Mouse (Mus musculus) urinary bladder, postnatal 36 days (tissue): ENCODE measurements around the gene Ager.

Experiments
- DNase-seq, 2 experiments: peaks; one replicate each; pipeline ENCODE4 v3.0.0; 2022; ENCODE audit warnings: low spot score in 2 of 2, mixed read lengths in 1 of 2

Gene Ager

DNA sequence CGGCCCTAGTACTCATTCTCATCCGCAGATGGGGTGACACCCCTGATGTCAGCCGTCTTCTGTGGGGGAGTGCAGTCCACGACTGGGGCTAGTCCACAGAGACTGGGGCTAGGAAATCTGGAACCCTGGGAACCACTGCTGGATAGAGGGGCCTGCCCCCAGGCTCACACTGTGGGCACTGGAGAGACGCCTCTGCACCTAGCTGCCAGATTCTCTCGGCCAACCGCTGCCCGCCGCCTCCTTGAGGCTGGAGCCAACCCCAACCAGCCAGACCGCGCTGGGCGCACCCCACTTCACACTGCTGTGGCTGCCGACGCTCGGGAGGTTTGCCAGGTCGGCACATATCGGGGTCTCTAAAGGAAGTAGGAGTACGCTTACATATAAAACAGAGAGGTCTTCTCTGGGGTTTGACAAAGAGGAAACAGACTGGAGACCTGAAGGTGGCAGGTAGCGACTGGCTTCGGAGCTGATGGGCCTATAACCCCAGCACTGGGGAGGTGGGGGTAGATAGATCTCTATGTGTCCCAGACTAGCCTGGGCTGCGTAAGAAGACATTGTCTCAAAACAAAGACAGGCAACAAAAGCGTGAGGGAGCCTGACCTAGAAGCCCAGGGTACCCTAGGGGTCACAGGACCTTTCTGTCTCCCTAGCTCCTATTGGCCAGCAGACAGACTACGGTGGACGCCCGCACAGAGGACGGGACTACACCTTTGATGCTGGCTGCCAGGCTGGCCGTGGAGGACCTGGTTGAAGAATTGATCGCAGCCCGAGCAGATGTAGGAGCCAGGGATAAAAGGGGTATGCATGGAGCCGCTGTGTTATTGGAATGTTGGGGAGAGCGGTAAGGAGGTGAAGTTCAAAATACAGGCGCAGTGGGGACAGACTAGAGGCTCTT lies 11.5 kb upstream of the Ager start:
- no peak for DNase-seq

DNA sequence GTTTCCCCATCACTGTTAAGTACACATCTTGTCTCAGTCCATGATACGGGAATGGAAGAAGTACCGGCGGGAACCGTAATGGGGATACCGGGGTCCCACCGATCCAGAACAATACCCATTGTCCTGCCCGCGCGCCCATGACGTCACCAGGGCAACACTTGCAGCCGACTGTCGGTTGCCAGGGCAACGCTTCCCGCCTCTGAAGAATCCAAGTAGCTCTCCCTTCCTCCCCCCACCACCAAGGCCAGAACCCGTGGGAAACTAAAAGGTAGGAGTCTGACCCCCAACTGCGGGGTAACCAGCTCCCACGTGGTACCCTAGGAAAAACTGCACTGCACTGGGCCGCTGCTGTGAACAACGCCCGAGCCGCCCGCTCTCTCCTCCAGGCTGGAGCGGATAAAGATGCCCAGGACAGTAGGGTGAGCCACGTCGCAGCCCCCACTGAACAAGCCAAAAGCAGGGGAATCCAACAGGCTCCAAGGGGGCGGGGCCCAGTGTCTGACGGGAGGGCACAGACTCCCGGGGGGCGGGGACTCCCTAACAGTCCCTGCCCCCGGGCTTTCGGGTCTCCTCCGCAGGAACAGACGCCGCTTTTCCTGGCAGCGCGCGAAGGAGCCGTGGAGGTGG lies 10.8 kb upstream of the Ager start:
- DNase-seq: peak in 1 of 2 experiments; percentile 72

DNA sequence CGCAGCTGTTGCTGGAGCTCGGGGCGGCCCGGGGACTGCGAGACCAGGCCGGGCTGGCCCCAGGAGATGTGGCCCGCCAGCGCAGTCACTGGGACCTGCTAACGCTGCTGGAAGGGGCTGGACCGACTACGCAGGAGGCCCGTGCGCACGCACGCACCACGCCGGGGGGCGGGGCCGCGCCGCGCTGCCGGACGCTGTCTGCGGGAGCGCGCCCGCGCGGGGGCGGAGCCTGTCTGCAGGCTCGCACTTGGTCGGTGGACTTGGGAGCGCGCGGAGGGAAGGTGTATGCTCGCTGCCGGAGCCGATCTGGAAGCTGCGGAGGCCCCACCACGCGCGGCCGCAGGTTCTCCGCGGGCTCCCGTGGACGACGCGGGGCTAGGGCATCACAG lies 10.2 kb upstream of the Ager start:
- peak; percentile 95 to 99 for DNase-seq

DNA sequence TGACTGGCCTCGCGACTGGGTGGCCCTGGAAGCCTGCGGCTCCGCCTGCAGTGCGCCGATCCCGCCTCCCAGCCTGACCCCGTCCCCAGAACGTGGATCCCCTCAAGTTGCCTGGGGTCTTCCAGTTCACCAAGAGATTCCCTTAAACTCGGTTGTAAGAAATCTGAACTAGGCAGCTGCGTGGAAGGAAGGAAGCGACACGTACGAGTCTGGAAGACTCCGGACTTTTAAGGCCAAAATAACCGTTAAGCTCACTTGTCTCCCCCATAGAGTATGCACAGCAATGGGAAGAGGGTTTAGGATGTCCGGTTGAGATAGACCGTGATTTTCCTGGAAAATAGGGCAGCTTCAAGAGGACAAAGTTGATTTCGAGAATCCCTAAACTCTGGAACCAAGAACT lies 9.8 kb upstream of the Ager start:
- no peak for DNase-seq

DNA sequence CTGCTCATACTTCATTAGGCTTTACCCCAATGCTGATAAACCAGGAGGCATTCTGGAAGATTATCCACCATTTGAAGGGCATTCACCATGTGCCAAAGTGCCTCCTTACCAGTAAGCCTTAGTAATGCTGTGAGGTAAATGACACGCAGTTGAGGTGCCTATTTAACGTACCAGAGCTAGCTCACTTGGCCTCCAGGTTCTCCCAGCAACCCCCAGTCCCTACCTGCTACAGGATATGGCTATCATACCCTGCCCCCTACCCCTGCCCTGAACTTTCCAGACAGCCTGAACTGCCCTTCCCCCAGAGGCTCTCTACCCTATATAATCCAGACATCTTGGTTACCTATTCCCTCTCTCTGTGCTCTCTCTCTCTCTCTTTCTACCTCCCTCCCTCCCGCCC lies 8.9 kb upstream of the Ager start:
- DNase-seq: no peak

DNA sequence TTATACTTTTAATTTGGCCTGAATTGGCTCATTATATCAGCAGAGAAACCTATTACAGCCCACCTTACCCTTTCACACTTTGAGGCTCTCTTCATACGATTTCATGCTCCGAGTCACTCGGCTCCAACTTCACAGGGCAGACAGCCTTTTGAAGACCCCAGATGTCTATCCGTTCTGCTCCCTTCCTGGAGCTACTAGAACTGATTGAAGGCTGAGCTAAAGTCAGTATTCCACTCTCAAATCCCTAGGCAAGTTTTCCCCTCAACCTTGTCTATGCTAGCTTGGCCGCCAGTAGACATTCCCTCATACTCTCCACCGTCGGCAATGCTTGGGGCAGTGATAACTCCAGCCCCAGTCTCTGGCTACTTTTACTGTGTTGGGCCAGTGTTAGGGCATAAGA lies 8.5 kb upstream of the Ager start:
- no peak for DNase-seq

DNA sequence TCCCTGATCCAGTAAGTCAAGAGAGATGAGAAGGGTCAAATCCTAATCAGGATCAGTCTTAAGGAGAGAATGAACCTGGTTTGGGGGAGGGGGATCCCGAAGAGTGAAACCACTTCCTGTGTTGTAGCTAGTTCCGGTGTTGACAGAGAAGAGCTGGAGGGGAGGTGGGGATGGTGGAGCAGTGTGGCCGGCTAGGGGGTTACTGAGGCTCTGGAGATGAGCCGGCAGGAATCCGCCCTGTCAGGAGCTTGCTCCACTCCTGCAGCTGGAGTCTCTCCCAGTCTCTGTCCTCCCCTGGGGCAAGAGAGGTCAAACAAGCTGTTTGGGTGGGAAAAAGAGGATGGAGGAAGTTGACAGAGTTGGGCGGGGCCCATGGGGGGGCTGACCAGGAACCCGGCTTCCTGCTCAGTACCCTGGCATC lies 8.0 kb upstream of the Ager start, which contains the start of gene Gpsm3:
TSS of gene Gpsm3 (plus strand) at position 126 of the 421 bp plus-strand sequence.
- peak in 1 of 2 experiments; percentile 67 for DNase-seq

DNA sequence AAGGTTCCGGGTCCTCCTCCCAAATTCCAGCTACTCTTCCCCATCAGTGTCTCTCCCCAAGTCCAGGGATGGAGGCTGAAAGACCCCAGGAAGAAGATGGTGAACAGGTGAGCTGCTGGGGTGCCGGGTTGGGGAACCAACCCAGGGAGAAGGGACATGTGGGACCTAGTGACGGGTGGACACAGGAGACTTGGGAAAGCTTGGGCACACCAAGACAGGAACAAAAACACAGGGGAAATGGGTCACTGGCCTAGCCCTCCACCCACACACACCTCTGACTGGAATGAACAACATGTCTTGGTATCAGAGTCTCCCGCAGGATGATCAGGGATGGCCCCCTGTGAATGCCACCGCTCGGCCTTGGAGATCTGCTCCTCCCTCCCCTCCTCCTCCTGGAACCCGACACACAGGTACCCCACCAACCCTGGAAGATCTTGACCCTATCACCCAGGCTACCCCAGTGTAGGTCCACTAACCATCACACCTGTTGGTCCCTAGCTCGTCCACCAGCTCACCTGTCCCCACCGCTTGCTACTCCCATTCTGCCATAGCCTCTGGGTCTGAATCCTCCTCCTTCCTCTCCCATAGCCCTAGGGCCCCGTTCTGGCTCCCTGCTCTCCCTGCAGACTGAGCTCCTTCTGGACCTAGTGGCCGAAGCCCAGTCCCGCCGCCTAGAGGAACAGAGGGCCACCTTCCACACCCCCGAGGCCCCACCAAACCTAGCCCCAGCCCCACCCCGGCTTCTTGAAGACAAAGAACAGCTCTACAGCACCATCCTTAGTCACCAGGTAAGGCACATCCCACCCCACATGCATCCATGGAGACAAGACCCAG lies 7.3 kb upstream of the Ager start:
- no peak for DNase-seq

DNA sequence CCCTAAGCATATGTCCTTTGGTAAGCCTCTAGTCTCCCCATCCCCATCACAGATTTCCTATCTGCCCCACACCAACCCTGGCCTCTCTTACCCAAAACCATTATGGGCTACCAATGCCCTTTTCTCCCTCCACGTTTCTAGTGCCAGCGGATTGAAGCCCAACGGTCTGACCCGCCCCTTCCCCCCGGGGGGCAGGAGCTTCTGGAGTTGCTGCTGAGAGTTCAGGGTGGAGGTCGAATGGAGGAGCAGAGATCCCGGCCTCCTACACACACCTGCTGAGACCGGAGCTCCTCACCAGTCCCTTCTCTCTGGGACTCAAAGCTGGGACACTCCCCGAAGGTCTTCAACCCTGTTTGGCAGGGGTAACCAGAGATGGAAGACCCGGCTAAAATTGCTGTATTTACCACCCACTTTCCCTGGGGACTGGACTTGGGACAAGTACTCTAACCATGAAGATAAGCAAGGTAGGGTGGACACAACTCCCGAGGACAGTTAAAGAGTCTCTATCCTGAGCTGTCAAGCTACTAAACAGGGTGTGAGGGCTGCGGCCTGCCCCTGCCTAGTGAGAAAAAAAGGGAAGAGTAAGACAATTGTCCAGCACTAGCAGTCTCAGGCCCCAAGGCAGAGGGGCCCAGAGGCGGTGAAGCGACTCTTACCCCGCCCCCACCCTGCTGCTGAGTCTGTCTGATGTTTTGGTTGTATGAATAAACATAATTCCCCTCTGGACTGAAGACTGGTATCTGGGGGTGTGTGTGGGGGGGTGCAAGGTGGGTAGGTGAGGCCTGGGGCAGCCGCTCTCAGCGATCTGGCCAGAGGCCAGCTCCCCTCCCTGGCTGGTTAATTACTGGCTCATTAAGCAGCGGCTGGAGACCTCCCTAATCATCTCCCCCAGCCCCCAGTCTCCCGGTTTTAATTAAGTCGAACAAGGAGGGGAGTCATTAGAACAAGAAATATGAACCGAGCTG lies 6.4 kb upstream of the Ager start, which contains the start of gene Pbx2:
TSS of gene Pbx2 (plus strand) at position 238 of the 965 bp plus-strand sequence.
- DNase-seq: no peak

DNA sequence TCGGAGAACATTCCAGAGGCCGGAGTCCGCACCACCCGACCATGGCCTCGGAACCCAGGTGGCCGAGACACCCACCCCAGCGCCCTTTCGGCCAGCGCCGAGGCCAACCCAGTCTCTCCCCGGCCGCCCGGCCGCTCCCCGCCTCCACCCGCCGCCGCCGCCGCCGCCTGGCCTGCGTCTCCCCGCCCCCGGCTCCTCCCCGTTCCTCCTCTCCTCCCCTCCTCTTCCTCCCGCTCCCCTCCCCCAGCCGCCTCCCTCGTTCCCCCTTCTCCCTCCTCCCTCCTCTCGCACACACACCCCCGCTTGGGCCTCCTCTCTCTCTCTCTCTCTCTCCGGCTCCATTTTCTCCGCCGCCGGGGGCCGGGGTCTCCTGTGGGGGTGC lies 5.7 kb upstream of the Ager start:
- peak; percentile 74 to 89 for DNase-seq

DNA sequence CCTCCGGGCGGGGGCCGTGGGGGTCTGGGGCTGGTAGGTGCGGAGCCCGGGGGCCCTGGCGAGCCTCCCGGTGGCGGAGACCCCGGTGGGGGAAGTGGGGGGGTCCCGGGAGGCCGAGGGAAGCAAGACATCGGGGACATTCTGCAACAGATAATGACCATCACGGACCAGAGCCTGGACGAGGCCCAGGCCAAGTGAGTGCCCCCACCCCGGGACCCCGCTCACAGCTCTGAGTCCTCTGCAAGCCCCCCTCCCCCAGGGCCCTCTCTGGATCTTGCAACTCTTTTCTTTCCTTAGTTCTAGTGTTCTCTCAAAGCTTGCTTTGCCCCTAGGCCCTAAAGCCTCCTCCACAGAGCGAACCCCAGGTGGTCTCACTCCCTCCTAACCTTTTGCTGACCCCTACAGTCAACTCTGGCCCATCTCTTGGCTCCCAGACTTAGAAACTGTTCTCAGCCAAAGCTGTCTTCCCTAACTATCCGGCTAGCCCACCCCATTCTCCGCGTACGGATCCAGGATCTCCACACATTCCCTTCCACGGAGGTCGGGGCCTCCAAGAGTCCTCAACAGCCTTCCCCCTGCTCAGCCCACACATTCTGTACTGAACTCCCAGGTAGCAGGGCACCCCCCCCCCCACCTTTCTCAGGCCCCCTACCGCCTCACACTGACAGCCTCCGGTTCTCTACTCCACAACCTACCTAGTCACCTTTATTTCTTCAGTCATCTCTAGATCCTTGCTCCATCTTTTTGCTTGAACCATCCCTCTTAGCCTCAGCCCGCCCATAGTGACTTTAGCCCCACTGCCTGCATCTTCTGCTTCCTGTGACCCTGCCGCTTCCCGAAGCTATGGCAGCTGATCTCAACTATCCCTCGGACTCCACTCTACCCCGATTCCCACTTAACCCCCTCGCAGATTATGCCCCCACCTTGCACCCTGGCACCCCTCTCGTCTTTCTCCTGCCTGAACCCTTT lies 4.8 kb upstream of the Ager start:
- DNase-seq: no peak

DNA sequence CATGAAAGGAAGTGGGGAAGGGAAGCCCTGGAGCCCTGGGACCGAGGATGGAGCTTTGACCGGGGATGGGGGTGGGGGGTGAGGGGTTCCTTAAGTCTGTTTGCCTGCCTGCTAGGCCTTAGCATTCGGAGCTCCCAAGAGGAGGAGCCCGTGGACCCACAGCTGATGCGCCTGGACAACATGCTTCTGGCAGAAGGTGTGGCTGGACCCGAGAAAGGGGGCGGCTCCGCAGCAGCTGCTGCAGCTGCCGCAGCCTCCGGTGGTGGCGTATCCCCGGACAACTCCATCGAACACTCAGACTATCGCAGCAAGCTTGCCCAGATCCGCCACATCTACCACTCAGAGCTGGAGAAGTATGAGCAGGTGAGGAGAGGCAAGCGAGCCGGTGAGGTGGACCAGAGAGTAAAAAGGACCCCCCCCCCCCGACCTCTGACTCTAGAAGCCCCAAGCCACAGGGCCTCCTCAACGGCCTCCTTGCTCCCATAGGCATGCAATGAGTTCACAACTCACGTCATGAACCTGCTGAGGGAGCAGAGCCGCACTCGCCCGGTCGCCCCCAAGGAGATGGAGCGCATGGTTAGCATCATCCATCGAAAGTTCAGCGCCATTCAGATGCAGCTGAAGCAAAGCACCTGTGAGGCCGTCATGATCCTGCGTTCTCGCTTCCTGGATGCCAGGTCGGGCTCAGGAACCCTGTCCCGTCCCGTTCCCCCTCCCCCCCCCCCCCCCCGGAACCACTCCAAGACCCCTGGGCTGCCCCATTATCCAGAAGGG lies 3.7 kb upstream of the Ager start:
- DNase-seq: no peak

DNA sequence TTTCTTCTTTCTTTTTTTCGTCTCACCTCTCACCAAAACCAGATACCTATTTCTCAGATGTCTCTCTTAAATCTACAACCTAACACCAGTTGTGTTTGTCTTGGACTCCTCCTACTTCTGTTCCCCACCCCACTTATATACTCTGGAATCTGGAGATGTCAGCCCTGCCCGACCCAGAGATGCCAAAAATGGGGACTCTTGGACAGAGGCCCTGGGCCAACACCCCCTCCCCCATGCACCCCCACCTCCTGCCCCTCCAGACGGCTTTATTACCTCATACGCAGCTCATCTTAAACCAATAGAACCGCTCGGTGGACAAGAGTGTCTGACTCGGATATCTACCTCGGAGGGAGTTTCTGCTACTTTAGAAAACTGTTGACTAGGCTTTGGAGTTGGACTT lies 1.6 kb upstream of the Ager start:
- DNase-seq: no peak

DNA sequence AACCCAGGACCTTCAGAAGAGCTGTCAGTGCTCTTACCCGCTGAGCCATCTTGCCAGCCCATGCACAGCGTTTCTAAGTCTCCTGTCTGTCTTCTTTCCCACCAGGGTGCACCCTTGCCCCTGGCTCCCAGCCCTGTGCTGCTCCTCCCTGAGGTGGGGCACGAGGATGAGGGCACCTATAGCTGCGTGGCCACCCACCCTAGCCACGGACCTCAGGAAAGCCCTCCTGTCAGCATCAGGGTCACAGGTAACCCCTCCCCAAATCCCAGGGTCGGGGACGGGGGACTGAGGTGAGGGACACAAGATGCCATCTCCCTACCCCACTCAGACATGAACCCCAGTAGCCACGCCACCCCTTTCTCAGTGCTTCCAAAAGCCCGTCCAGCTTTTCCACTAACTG lies 2.2 kb downstream of the Ager start:
- DNase-seq: no peak

DNA sequence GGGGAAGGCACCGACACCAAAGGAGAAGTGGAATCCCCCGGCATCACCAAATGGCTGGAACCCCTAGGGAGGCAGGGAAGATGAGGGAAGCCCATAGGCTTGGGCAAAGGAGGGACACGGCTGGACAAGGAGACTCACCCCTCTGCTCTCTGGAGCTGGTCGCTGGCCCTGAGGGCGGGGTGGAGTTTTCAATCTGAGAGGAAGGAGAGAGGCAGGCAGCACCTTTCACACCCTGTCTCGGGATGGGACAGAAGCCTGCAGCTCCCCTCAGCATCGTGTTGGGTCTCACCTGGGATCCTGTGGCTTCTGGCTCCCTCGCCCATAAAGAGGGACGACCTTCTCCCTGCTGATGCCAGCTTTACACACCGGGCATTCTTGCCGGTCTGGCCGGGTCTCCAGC lies 4.1 kb downstream of the Ager start:
- DNase-seq: no peak

DNA sequence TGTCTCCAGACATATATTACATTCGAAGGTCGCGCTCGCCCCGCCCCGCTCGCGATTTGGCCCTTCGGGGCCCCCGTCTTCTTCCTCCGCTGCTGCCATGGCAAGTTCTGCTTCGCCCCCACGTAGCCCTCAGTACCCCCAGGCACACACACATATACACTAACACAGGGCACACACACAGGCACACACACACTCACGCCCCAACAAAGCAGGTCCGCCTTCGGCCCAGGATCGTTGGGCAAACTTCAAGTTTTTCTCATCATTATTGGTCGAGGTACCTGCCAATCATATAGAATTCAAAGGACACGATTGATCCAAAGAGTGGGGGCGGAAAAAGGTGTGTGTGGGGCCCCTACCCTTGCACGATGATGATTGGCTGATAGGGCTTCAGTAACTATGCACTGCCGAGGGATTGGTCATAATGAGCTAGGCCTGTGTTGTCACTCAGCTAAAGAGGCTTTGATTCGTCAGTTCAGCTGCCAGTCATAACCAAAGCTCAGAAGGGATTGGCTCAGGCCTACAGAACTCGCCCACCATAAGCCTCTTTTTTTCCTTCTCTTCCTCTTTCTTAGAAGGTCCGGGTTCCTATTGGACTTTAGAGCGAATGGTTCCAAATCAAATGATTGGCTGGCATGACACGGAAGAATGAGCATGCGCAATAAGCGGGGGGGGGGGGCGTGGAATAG lies 5.9 kb downstream of the Ager start, which contains the start of gene Rnf5:
TSS of gene Rnf5 (minus strand) at position 316 of the 686 bp plus-strand sequence.
- DNase-seq: peak; percentile 98

DNA sequence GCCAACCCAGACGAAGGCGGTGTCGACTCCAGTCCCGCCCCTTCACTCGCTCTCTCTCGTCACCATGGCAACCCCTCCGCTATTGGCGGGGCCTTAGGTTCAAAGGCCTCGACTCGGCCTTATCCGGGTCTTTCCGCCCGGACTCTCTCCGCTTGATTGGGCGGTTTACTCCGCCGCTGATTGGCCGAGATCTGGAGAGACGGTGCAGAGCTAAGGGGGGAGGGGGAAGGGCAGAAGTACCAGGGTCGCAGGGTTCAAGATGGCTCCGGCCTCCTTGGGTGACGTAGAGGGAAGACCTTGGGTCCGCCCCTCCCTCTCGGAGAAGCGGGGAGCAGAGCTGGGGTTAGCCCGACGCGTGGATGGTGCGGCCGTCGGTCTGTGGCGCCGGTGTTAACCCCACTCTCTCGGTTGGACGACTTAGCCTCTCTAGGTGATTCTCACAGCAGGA lies 6.4 kb downstream of the Ager start, which contains the start of gene Agpat1:
TSS of gene Agpat1 (plus strand) at position 202 of the 448 bp plus-strand sequence.
- peak; percentile 92 to 98 for DNase-seq
